Mouse (Mus musculus): ENCODE data around the gene Gak. TPM values are rescaled to one million over a fixed set of nuclear protein-coding genes. Genes with fewer than 3 reads are reported as not detected.

Gene Gak
- total RNA-seq, 2 experiments from 2014 or later = 93.4 to 97.9 TPM

DNA sequence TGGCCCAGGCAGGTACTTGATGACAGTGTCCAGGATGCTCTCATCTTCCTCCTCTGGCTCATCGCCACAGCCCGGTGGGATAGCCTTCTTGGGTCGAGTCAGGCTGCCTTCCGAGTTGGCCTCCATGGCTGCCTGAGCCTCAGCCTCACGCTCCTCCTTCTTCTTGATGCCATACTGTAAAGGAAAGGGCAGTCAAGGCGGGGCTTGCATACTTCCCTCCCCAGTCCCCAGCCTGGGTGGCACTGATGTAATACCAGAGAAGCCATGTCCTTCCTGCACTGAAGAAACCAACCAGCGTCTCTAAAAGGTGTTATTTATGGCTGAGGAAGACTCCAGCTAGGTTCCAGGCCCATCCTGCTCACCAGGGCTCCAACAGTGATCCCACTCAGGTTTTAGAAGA is 109.4 kb downstream of the Gak start:
- no peak for DNase-seq (ENCODE audit: low spot score in 2 of 2)

Other genes with a start within 250 kb of the Gak start
- gene Pde6b, start 241.4 kb downstream of the Gak start, total RNA-seq (2021) = under 1 TPM in 1 of 2 experiments, not detected in 1; 0.43 TPM
- 100 to 1,000 TPM; 331 to 343 TPM for gene Atp5k, start 195.3 kb downstream of the Gak start, total RNA-seq (2021)
- under 1 TPM; 0.58 to 0.98 TPM for gene Mfsd7a, start 180.9 kb downstream of the Gak start, total RNA-seq (2021)
- gene Pcgf3, start 168.5 kb downstream of the Gak start, total RNA-seq (2021) = 10 to 100 TPM; 57.2 to 60.4 TPM
- gene Cplx1, start 79.7 kb downstream of the Gak start, total RNA-seq (2021) = 100 to 1,000 TPM; 582 to 600 TPM
- 10 to 100 TPM; 36.7 to 41.1 TPM for gene Tmem175, start within 50 bp of the Gak start, total RNA-seq (2021)
- gene Idua, start 30.6 kb upstream of the Gak start, total RNA-seq (2021) = 10 to 100 TPM; 10.1 to 10.9 TPM
- gene Dgkq, start 39.9 kb upstream of the Gak start, total RNA-seq (2021) = 10 to 100 TPM; 54.1 to 55.0 TPM
- gene Slc26a1, start 45.8 kb upstream of the Gak start, total RNA-seq (2021) = 1 to 10 TPM; 1.4 to 2.1 TPM
- gene Fgfrl1, start 62.6 kb upstream of the Gak start, total RNA-seq (2021) = 10 to 100 TPM; 17.9 to 19.8 TPM
- not detected for gene Rnf212, start 145.2 kb upstream of the Gak start, total RNA-seq (2021)
- gene Tmed11, start 165.6 kb upstream of the Gak start, total RNA-seq (2021) = not detected
- not detected for gene Vmn2r8, start 179.1 kb upstream of the Gak start, total RNA-seq (2021)
- gene Vmn2r9, start 222.8 kb upstream of the Gak start, total RNA-seq (2021) = not detected

Data from layer of hippocampus, postnatal 14 days (tissue).